Mouse (Mus musculus) ovary, postnatal 36 days (tissue): ENCODE measurements around the gene Pdgfc.
"Not testable (repeated sequence)": the region's sequence is repeated elsewhere in the genome, so short reads cannot be mapped to it uniquely, and the experiment has no call there.

Experiments used
- DNase-seq: peaks from one replicate; pipeline ENCODE4 v3.0.0; 2022; ENCODE audit warnings: low spot score, mixed read lengths

Gene Pdgfc

DNA sequence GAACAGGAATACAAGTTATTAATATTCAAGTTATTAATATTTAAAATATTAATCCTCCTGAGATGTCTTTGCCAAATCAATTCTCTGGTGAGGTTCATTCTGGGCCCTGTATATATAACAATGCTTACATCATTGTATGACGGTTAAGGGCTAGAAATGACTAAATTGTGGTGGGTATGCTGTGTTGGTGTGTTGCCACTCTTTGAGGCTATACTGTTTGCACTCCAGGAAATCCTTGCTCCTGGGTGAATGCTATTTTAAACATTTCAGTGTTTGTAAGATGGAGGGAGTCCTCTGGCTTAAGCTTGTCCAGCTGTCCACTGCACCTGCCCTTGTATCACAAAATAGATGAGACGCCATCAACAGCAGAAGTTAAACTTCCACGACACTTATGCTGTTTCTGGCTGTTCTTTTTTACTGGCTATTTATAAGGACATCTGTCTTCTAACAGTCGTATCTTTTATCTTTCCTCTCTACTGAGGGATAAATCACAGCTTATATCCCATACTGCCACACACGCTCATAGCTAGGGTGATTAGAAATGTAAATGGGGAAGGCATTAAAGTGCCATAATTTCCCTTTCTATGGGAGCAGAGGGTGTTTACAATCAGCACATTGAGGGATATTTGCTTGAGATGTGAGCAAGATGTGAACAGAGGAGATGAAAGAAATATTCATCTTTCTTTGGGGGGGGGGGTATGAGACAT is 9.3 kb downstream of the Pdgfc start:
- no peak for DNase-seq

- DNase-seq, result no peak
Observed at GRCm38 (mm10) chr3:81046652-81047607, 10.7 kb downstream of the Pdgfc start.

GRCm38 (mm10) chr3:81051522-81051921 is 15.3 kb downstream of the Pdgfc start:
- no peak for DNase-seq

DNA sequence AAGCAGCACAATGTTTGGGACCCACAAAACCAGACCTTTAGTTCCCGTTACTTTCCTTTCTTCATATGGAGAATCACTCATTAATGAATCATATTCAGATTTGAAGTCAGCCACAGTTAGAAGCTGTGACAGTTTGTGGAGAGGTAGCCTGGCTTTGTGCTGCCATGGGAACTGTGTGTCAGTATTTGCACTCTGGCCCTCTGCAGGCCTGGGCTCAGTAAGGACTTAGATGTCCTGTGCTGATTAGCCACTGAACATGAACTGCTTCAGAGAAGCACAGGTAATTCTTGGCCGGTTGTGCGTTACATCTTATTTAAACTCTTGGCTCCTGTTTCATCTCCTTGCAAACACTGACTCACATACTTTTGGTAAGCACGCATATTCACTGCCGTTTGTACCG is 16.2 kb downstream of the Pdgfc start:
- DNase-seq, result no peak

- no peak for DNase-seq
Observed at GRCm38 (mm10) chr3:81054074-81054473, 17.9 kb downstream of the Pdgfc start.

GRCm38 (mm10) chr3:81057719-81058118 is 21.5 kb downstream of the Pdgfc start:
- no peak for DNase-seq

DNA sequence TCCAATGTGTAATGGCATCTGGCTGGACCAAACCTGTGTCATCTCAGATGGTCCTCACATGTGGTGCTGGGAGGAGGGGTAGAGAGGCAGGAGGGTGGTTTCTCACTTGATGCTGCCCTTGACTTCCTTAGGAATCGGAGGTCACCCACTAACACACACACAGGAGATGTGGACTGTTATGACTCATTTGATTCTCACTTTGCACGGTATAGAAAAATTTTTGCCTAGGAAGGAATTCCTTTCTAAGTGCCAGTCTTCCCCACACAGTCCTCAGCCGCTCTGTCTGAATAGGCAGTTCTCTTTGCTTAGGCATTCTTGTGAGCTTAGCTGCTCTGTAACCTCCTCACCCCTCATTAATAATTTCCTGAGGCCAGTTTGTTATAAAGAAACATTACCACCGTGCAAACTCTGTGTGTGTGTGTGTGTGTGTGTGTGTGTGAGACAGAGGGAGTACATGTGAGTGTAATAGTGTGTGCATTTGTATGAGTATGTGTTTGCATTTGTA is 22.4 kb downstream of the Pdgfc start:
- no peak for DNase-seq

DNA sequence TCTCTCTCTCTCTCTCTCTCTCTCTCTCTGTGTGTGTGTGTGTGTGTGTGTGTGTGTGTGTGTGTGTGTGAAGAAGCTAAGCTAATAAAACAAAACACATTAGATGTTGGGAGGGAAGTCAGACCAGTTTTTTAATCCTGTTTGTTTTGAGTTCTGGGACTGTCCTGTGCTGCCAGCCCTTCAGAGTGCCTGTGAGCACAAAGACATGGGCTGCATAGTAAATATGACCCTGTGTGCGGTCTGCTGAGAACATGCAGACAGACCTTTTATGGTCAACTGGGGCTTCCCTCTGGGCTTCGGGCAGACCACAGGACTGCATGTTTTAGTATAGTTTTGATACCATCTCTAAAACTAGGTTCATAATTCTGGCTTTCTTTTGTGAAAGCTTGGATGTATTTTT is 32.3 kb downstream of the Pdgfc start:
- DNase-seq, result no peak

DNA sequence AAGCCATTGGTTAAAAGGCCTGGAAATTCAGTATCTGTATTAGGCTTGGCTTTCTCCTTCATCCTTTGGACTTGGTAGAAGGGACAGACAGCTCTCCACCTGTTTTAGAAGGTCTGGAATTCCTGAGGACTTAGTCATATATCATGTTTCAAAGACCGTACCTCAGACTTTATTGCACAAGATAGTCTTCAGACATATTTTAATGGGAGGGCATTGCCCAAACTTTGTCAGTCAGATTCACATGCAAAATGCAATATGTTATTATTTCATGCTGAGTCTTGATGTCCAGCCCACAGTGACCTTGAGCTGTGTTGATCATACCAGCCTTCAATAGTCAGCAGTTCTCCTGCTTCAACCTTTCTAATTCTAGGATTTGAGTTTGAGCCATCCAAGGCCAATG is 64.9 kb downstream of the Pdgfc start:
- no peak for DNase-seq

DNA sequence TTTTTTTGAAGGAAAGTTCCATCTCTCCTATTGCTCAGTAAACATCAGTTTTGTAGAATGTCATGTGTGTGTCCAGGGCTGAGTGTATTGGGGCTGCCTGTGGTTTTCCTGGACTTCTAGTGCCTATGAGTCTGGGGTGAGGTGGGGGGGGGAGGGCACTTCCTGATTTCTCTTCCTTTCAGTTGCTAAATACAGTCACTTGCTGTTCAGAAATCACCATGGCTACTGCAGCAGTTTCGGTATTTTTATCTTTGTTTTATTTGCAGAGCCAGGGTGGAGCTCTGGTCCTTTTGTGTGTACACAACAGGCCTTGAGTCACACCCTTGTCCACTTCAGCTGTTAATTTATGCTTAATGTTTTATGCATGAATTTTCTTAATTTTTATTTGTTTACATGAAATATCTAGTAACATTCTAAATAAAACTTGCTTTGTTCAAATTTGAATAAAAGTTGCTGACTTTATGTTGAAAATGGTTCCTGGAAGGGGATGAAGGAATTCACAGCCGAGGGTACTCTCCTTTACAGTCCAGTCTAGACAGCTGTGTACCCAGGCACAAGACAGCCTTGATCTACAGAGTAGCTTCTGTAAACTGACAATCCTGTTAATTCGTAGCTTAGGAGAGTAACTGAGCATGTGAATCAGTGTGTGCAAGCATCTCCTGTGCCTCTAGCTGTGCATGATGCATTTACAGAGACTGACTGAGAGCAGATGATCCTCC is 66.1 kb downstream of the Pdgfc start:
- no peak for DNase-seq

DNA sequence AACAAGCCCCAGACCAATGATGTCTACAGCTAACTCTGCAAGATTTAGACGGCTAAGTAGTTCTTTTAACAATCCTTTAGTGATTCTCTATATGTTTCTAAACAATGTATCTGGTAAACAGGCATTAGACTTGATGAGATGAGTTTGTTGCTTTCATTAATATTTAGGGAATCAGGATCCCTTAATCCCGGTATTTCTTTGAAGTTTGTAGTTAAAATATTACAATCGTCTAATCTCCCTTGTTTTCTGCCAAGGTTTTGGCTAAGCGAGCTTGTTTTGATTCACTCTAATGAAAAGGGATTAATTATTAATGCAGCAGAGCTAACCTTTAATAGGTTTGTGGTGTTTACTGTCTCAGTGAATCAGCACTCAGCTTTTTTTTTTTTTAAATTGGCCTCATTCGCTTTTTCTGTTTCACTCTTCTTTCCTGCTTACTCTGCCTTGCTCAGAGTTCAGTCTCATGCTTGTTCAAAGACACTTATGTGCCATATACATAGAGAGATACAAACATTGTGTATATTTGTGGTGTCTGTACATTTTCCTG is 66.7 kb downstream of the Pdgfc start:
- no peak for DNase-seq

DNA sequence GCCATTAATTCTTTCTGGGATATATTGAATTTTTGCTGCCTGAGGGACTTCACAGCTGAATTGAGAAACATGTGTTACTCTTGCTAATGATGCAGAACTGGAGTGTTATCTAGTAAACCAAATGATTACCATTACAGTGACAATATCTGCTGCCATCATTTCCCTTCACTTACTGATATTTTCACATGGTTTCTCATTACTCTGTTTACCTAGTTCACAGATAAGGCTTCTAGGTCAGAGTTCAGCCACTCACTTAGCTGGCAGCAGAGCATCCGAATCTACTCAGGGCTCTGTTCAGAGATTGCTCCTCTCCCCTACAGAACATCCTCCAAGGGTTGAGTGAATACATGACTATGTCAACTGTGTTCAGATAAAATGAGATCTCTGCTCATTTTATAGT is 71.3 kb downstream of the Pdgfc start:
- DNase-seq, result no peak

- no peak for DNase-seq
Observed at GRCm38 (mm10) chr3:81110968-81111367, 74.8 kb downstream of the Pdgfc start.

GRCm38 (mm10) chr3:81112892-81113291 is 76.7 kb downstream of the Pdgfc start:
- no peak for DNase-seq

GRCm38 (mm10) chr3:81120664-81121063 is 84.4 kb downstream of the Pdgfc start:
- DNase-seq, result no peak

GRCm38 (mm10) chr3:81121731-81122130 is 85.5 kb downstream of the Pdgfc start:
- DNase-seq, result no peak

DNA sequence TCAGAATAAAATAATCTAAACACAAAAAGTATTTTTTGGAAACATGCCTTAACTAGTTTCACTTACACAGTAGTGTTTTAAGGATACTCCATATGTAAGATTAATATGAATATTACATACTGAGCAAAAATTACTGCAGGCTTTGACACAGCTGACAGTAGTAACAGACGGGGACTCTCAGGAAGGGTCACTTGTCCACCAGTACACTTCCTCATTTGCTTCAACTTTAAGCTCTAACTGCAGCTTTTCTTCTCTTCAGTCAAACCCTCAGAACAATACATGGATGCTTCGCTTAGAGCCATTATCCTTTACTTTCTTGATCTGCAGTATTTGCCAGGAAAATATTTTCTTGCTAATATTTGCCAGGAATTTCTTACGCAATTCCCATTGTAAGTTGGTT is 87.2 kb downstream of the Pdgfc start:
- DNase-seq, result no peak

DNA sequence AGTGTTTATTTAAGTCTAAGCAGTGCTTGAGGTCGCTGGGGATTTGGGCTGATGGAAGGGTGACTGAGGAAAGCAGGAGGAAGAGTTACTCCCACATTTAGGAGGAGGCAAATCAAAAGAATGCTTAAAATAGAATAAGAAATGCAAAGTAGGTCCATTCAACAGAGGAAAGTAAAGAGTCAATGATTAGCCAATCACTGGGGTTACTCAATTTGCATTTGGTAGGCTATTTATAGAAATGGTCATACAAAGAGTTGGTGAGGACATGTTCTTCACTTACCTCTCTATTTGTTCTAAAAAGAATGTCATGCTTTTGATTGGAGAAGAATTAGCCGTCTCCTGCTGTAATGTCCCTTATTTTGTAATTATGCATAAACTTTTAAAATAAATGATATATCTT is 90.8 kb downstream of the Pdgfc start:
- DNase-seq, result no peak

- no peak for DNase-seq
Observed at GRCm38 (mm10) chr3:81136985-81137384, 100.8 kb downstream of the Pdgfc start.

GRCm38 (mm10) chr3:81138030-81138429 is 101.8 kb downstream of the Pdgfc start:
- not testable (repeated sequence) for DNase-seq

DNA sequence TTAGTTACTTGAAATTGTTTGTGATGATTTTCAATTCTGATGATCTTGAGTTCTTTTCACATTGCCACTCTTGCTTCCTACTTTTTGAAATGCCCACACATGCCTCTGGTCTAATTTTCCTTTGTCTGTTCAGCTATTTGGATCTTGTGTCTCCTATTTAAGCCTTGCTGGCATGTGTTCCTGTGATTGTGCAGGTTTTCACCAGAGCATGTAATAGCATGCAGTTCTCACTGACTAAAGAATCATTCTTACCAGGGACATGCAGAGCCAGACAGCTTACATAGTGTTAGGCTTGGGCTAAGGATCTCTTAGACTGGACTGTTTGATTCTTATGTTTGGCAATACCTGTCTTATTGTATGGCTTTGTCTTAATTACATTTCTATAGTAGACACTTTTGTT is 107.5 kb downstream of the Pdgfc start:
- DNase-seq, result no peak

- DNase-seq, result no peak
Observed at GRCm38 (mm10) chr3:81149109-81149521, 112.9 kb downstream of the Pdgfc start.
